Mouse (Mus musculus) embryonic facial prominence, embryonic 14.5 days (tissue): ENCODE results near the gene Gm21488. TPM values are rescaled to one million over a fixed set of nuclear protein-coding genes. Genes with fewer than 3 reads are reported as not detected.
"Not testable (repeated sequence)": the region's sequence is repeated elsewhere in the genome, so short reads cannot be mapped to it uniquely, and the experiment has no call there.

Experiments
- ATAC-seq: fragments of 200-750 bp; cut with Nextera tagmentation; 2 replicates; pipeline ENCODE4 v1.8.0; 2017; ENCODE audit warnings: low read depth, moderate number of reproducible peaks, moderate TSS enrichment
- DNase-seq: peaks from one replicate; pipeline ENCODE4 v3.0.0-alpha.2; 2015; ENCODE audit warnings: low spot score
- H3K27ac ChIP-seq: fragments of 300-500 bp; sonication (generic); replicated peaks from 2 replicates; pipeline ENCODE4 v1.5.1; 2014; ENCODE audit warnings: low read depth, mild to moderate bottlenecking, low read length, moderate library complexity
- H3K27me3 ChIP-seq: fragments of 300-500 bp; sonication (generic); replicated peaks from 2 replicates; pipeline ENCODE4 v1.6.1; 2014; ENCODE audit warnings: low read length; ENCODE audit not compliant: control insufficient read depth, insufficient read depth
- H3K36me3 ChIP-seq: fragments of 300-500 bp; sonication (generic); 2 replicates; pipeline ENCODE4 v1.6.1; 2014; ENCODE audit warnings: low read length, mixed read lengths; ENCODE audit not compliant: control insufficient read depth, insufficient read depth
- H3K4me1 ChIP-seq: fragments of 300-500 bp; sonication (generic); 2 replicates; pipeline ENCODE4 v1.6.1; 2014; ENCODE audit warnings: antibody characterized with exemption, low read length; ENCODE audit not compliant: control insufficient read depth, insufficient read depth
- H3K4me2 ChIP-seq: fragments of 300-500 bp; sonication (generic); 2 replicates; pipeline ENCODE4 v1.6.1; 2014; ENCODE audit warnings: low read depth, mild to moderate bottlenecking, low read length, moderate library complexity, mixed read lengths
- H3K4me3 ChIP-seq: fragments of 300-500 bp; sonication (generic); 2 replicates; pipeline ENCODE4 v1.5.1; 2014; ENCODE audit warnings: low read depth, mild to moderate bottlenecking, low read length
- H3K9ac ChIP-seq: fragments of 300-500 bp; sonication (generic); 2 replicates; pipeline ENCODE4 v1.6.1; 2014; ENCODE audit warnings: low read depth, mild to moderate bottlenecking, low read length, moderate library complexity, mixed read lengths
- H3K9me3 ChIP-seq: fragments of 300-500 bp; sonication (generic); 2 replicates; pipeline ENCODE4 v1.6.1; 2016; ENCODE audit warnings: low read length; ENCODE audit not compliant: control insufficient read depth
- WGBS: fragments of 180-500 bp; shearing (Covaris S2); extraction: QIAGEN DNeasy Blood & Tissue Kit; methylation state at CpG from one replicate; pipeline ENCODE4 v1.1.7; 2014; 5-methylcytosine and 5-hydroxymethylcytosine counted together
- polyA plus RNA-seq: library from polyadenylated mRNA; unstranded; fragments of >200 nt; fragmentation: Nextera tagmentation; extraction: Ambion mirVana; gene quantifications from 2 replicates; pipeline ENCODE4 v1.2.1, GENCODE M21; 2014

Gm21488 gene
- polyA plus RNA-seq = not detected in 2 replicates

- not testable (repeated sequence) for ATAC-seq, H3K27me3 ChIP-seq, H3K4me1 ChIP-seq, H3K4me2 ChIP-seq, H3K27ac ChIP-seq, DNase-seq, H3K4me3 ChIP-seq, H3K36me3 ChIP-seq, H3K9me3 ChIP-seq, H3K9ac ChIP-seq
- no CpG with 5 or more reads among the region's 5 CpGs for WGBS
Measured at GRCm38 (mm10) chrY:27521820-27522219, at the start of gene Gm21488. Gene Gm21488, minus strand, starts transcription at chrY:27521920.
